Mouse (Mus musculus): ENCODE results near the gene Rgs6. TPM values are rescaled to one million over a fixed set of nuclear protein-coding genes. Genes with fewer than 3 reads are reported as not detected.

Rgs6 gene
- polyA plus RNA-seq, 1 experiment from 2014 or later: 1.0 TPM

- Histone ChIP-seq H3K9me3 (ENCODE audit: control insufficient read depth, low read length) (no peaks in the 10 kb centered on the region), H3K27me3 (replicated peaks; ENCODE audit: control insufficient read depth, insufficient read depth, low read length) (no peaks in the 10 kb centered on the region), H3K4me3 (ENCODE audit: low read depth, low read length) (no peak overlapping the region), H3K4me1 (replicated peaks; ENCODE audit: control insufficient read depth, insufficient read depth, low read length) (no peaks in the 10 kb centered on the region), H3K4me2 (no peak overlapping the region), H3K9ac (ENCODE audit: low read depth, low read length) (no peak overlapping the region), H3K36me3 (ENCODE audit: control insufficient read depth, insufficient read depth, low read length) (no peaks in the 10 kb centered on the region), H3K27ac (ENCODE audit: low read depth, low read length) (no peak overlapping the region)
- ATAC-seq (replicated peaks; ENCODE audit: low FRiP score) (no peak), DNase-seq (ENCODE audit: low spot score) (no peak)
Measured at GRCm38 (mm10) chr12:82710376-82710775, 122.3 kb downstream of the Rgs6 start.

- Histone ChIP-seq H3K27me3 (replicated peaks; ENCODE audit: control insufficient read depth, insufficient read depth, low read length) (no peaks in the 10 kb centered on the region), H3K27ac (ENCODE audit: low read depth, low read length) (no peak overlapping the region), H3K9ac (ENCODE audit: low read depth, low read length) (no peak overlapping the region), H3K4me3 (ENCODE audit: low read depth, low read length) (no peak overlapping the region), H3K36me3 (ENCODE audit: control insufficient read depth, insufficient read depth, low read length) (no peaks in the 10 kb centered on the region), H3K4me1 (replicated peaks; ENCODE audit: control insufficient read depth, insufficient read depth, low read length) (no peaks in the 10 kb centered on the region), H3K4me2 (no peak overlapping the region), H3K9me3 (ENCODE audit: control insufficient read depth, low read length) (no peaks in the 10 kb centered on the region)
- WGBS: 59% methylated on average over 2 of the region's 2 CpGs
- no peak for ATAC-seq (replicated peaks; ENCODE audit: low FRiP score)
- DNase-seq (ENCODE audit: low spot score): no peak
Measured at GRCm38 (mm10) chr12:82714284-82714683, 126.2 kb downstream of the Rgs6 start.

- Histone ChIP-seq H3K9ac (ENCODE audit: low read depth, low read length) (no peak overlapping the region), H3K36me3 (ENCODE audit: control insufficient read depth, insufficient read depth, low read length) (no peaks in the 10 kb centered on the region), H3K4me1 (replicated peaks; ENCODE audit: control insufficient read depth, insufficient read depth, low read length) (no peaks in the 10 kb centered on the region), H3K27me3 (replicated peaks; ENCODE audit: control insufficient read depth, insufficient read depth, low read length) (no peaks in the 10 kb centered on the region), H3K9me3 (ENCODE audit: control insufficient read depth, low read length) (no peaks in the 10 kb centered on the region), H3K4me3 (ENCODE audit: low read depth, low read length) (no peak overlapping the region), H3K4me2 (no peak overlapping the region), H3K27ac (ENCODE audit: low read depth, low read length) (no peak overlapping the region)
- 82% methylated on average over 8 of the region's 8 CpGs for WGBS
- no peak for ATAC-seq (replicated peaks; ENCODE audit: low FRiP score)
- DNase-seq (ENCODE audit: low spot score): no peak
Measured at GRCm38 (mm10) chr12:82723017-82723540, 135.0 kb downstream of the Rgs6 start.

GRCm38 (mm10) chr12:82726255-82726654 is 138.2 kb downstream of the Rgs6 start:
- 84% methylated on average over 4 of the region's 4 CpGs for WGBS
- H3K4me1 ChIP-seq (replicated peaks; ENCODE audit: control insufficient read depth, insufficient read depth, low read length): no peaks in the 10 kb centered on the region
- H3K27ac ChIP-seq (ENCODE audit: low read depth, low read length): no peak overlapping the region

GRCm38 (mm10) chr12:82731587-82731986 is 143.5 kb downstream of the Rgs6 start:
- ATAC-seq (replicated peaks; ENCODE audit: low FRiP score) (no peak), DNase-seq (ENCODE audit: low spot score) (no peak)
- H3K27ac ChIP-seq (ENCODE audit: low read depth, low read length): no peak overlapping the region
- H3K4me2 ChIP-seq: no peak overlapping the region
- no peaks in the 10 kb centered on the region for H3K4me1 ChIP-seq (replicated peaks; ENCODE audit: control insufficient read depth, insufficient read depth, low read length)
- no peaks in the 10 kb centered on the region for H3K9me3 ChIP-seq (ENCODE audit: control insufficient read depth, low read length)
- H3K36me3 ChIP-seq (ENCODE audit: control insufficient read depth, insufficient read depth, low read length): no peaks in the 10 kb centered on the region
- no peak overlapping the region for H3K9ac ChIP-seq (ENCODE audit: low read depth, low read length)
- 62% methylated on average over 7 of the region's 7 CpGs for WGBS
- H3K27me3 ChIP-seq (replicated peaks; ENCODE audit: control insufficient read depth, insufficient read depth, low read length): no peaks in the 10 kb centered on the region
- H3K4me3 ChIP-seq (ENCODE audit: low read depth, low read length): no peak overlapping the region

More at GRCm38 (mm10) chr12:82726255-82726654, 138.2 kb downstream of the Rgs6 start:
- DNase-seq (ENCODE audit: low spot score): no peak
- Histone ChIP-seq H3K27me3 (replicated peaks; ENCODE audit: control insufficient read depth, insufficient read depth, low read length) (no peaks in the 10 kb centered on the region), H3K36me3 (ENCODE audit: control insufficient read depth, insufficient read depth, low read length) (no peaks in the 10 kb centered on the region), H3K9me3 (ENCODE audit: control insufficient read depth, low read length) (no peaks in the 10 kb centered on the region), H3K4me3 (ENCODE audit: low read depth, low read length) (no peak overlapping the region), H3K9ac (ENCODE audit: low read depth, low read length) (no peak overlapping the region), H3K4me2 (no peak overlapping the region)
- ATAC-seq (replicated peaks; ENCODE audit: low FRiP score): no peak

- Histone ChIP-seq H3K27ac (ENCODE audit: low read depth, low read length) (no peak overlapping the region), H3K9me3 (ENCODE audit: control insufficient read depth, low read length) (no peaks in the 10 kb centered on the region), H3K9ac (ENCODE audit: low read depth, low read length) (no peak overlapping the region), H3K27me3 (replicated peaks; ENCODE audit: control insufficient read depth, insufficient read depth, low read length) (no peaks in the 10 kb centered on the region), H3K4me2 (no peak overlapping the region), H3K4me1 (replicated peaks; ENCODE audit: control insufficient read depth, insufficient read depth, low read length) (no peaks in the 10 kb centered on the region), H3K4me3 (ENCODE audit: low read depth, low read length) (no peak overlapping the region), H3K36me3 (ENCODE audit: control insufficient read depth, insufficient read depth, low read length) (no peaks in the 10 kb centered on the region)
- ATAC-seq (replicated peaks; ENCODE audit: low FRiP score): no peak
- DNase-seq (ENCODE audit: low spot score): no peak
- 67% methylated on average over 3 of the region's 3 CpGs for WGBS
Measured at GRCm38 (mm10) chr12:82742955-82743354, 154.9 kb downstream of the Rgs6 start.

- DNase-seq (ENCODE audit: low spot score) (no peak), ATAC-seq (replicated peaks; ENCODE audit: low FRiP score) (no peak)
- Histone ChIP-seq H3K27ac (ENCODE audit: low read depth, low read length) (no peak overlapping the region), H3K27me3 (replicated peaks; ENCODE audit: control insufficient read depth, insufficient read depth, low read length) (no peaks in the 10 kb centered on the region), H3K4me3 (ENCODE audit: low read depth, low read length) (no peak overlapping the region), H3K4me2 (no peak overlapping the region), H3K36me3 (ENCODE audit: control insufficient read depth, insufficient read depth, low read length) (no peaks in the 10 kb centered on the region), H3K4me1 (replicated peaks; ENCODE audit: control insufficient read depth, insufficient read depth, low read length) (no peaks in the 10 kb centered on the region), H3K9ac (ENCODE audit: low read depth, low read length) (no peak overlapping the region), H3K9me3 (ENCODE audit: control insufficient read depth, low read length) (no peaks in the 10 kb centered on the region)
- WGBS: 64% methylated on average over 3 of the region's 3 CpGs
Measured at GRCm38 (mm10) chr12:82744026-82744425, 155.9 kb downstream of the Rgs6 start.

GRCm38 (mm10) chr12:82744826-82745225 is 156.7 kb downstream of the Rgs6 start:
- ATAC-seq (replicated peaks; ENCODE audit: low FRiP score): no peak
- no peaks in the 10 kb centered on the region for H3K4me1 ChIP-seq (replicated peaks; ENCODE audit: control insufficient read depth, insufficient read depth, low read length)
- 59% methylated on average over 3 of the region's 3 CpGs for WGBS

GRCm38 (mm10) chr12:82747099-82747498 is 159.0 kb downstream of the Rgs6 start:
- no peak for ATAC-seq (replicated peaks; ENCODE audit: low FRiP score)
- Histone ChIP-seq H3K27ac (ENCODE audit: low read depth, low read length) (no peak overlapping the region), H3K36me3 (ENCODE audit: control insufficient read depth, insufficient read depth, low read length) (no peaks in the 10 kb centered on the region), H3K4me3 (ENCODE audit: low read depth, low read length) (no peak overlapping the region), H3K9me3 (ENCODE audit: control insufficient read depth, low read length) (no peaks in the 10 kb centered on the region), H3K4me1 (replicated peaks; ENCODE audit: control insufficient read depth, insufficient read depth, low read length) (no peaks in the 10 kb centered on the region), H3K27me3 (replicated peaks; ENCODE audit: control insufficient read depth, insufficient read depth, low read length) (no peaks in the 10 kb centered on the region), H3K9ac (ENCODE audit: low read depth, low read length) (no peak overlapping the region), H3K4me2 (no peak overlapping the region)
- 89% methylated on average over 4 of the region's 4 CpGs for WGBS
- no peak for DNase-seq (ENCODE audit: low spot score)

More at GRCm38 (mm10) chr12:82744826-82745225, 156.7 kb downstream of the Rgs6 start:
- no peaks in the 10 kb centered on the region for H3K27me3 ChIP-seq (replicated peaks; ENCODE audit: control insufficient read depth, insufficient read depth, low read length)
- H3K4me3 ChIP-seq (ENCODE audit: low read depth, low read length): no peak overlapping the region
- H3K36me3 ChIP-seq (ENCODE audit: control insufficient read depth, insufficient read depth, low read length): no peaks in the 10 kb centered on the region
- H3K4me2 ChIP-seq: no peak overlapping the region
- no peak overlapping the region for H3K27ac ChIP-seq (ENCODE audit: low read depth, low read length)
- DNase-seq (ENCODE audit: low spot score): no peak
- no peak overlapping the region for H3K9ac ChIP-seq (ENCODE audit: low read depth, low read length)
- H3K9me3 ChIP-seq (ENCODE audit: control insufficient read depth, low read length): no peaks in the 10 kb centered on the region

All from liver, embryonic 11.5 days (tissue).